Mouse (Mus musculus): Measurements from ENCODE around the gene Pink1. TPM values are rescaled to one million over a fixed set of nuclear protein-coding genes. Genes with fewer than 3 reads are reported as not detected.
A peak's percentile ranks its signal among the peaks of the same experiment; 100 is the strongest.

Gene Pink1
- polyA plus RNA-seq (2012; rRNA removed): 92.3 and 122 TPM in 2 replicates

- DNase-seq (ENCODE audit: low spot score): peak; percentile 89
Observed at GRCm38 (mm10) chr4:138326077-138326695, at the start of gene Pink1. Pink1 (minus strand) TSS chr4:138326307.

GRCm38 (mm10) chr4:138375117-138375516 is 49.0 kb upstream of the Pink1 start:
- DNase-seq (ENCODE audit: low spot score): no peak

GRCm38 (mm10) chr4:138370996-138371516 is 44.9 kb upstream of the Pink1 start:
- DNase-seq (ENCODE audit: low spot score): no peak

GRCm38 (mm10) chr4:138368498-138369260 is 42.6 kb upstream of the Pink1 start:
- no peak for DNase-seq (ENCODE audit: low spot score)

GRCm38 (mm10) chr4:138367641-138368497 is 41.8 kb upstream of the Pink1 start, which contains the start of gene Cda:
Cda (minus strand) TSS chr4:138367992.
- DNase-seq (ENCODE audit: low spot score): peak; percentile 54

GRCm38 (mm10) chr4:138366561-138366960 is 40.5 kb upstream of the Pink1 start:
- DNase-seq (ENCODE audit: low spot score): no peak

GRCm38 (mm10) chr4:138363511-138363910 is 37.4 kb upstream of the Pink1 start:
- no peak for DNase-seq (ENCODE audit: low spot score)

- DNase-seq (ENCODE audit: low spot score): no peak
Observed at GRCm38 (mm10) chr4:138362883-138363282, 36.8 kb upstream of the Pink1 start.

GRCm38 (mm10) chr4:138361370-138361821 is 35.3 kb upstream of the Pink1 start:
- no peak for DNase-seq (ENCODE audit: low spot score)

- no peak for DNase-seq (ENCODE audit: low spot score)
Observed at GRCm38 (mm10) chr4:138358176-138358575, 32.1 kb upstream of the Pink1 start.

GRCm38 (mm10) chr4:138356551-138356950 is 30.4 kb upstream of the Pink1 start:
- DNase-seq (ENCODE audit: low spot score): no peak

- DNase-seq (ENCODE audit: low spot score): peak; percentile 35
Observed at GRCm38 (mm10) chr4:138356141-138356540, 30.0 kb upstream of the Pink1 start.

GRCm38 (mm10) chr4:138355496-138355895 is 29.4 kb upstream of the Pink1 start:
- no peak for DNase-seq (ENCODE audit: low spot score)

GRCm38 (mm10) chr4:138353438-138354171 is 27.5 kb upstream of the Pink1 start:
- DNase-seq (ENCODE audit: low spot score): no peak

- DNase-seq (ENCODE audit: low spot score): no peak
Observed at GRCm38 (mm10) chr4:138352692-138353091, 26.6 kb upstream of the Pink1 start.

GRCm38 (mm10) chr4:138351821-138352220 is 25.7 kb upstream of the Pink1 start:
- no peak for DNase-seq (ENCODE audit: low spot score)

- DNase-seq (ENCODE audit: low spot score): no peak
Observed at GRCm38 (mm10) chr4:138348716-138349115, 22.6 kb upstream of the Pink1 start.

GRCm38 (mm10) chr4:138347280-138347679 is 21.2 kb upstream of the Pink1 start:
- no peak for DNase-seq (ENCODE audit: low spot score)

- DNase-seq (ENCODE audit: low spot score): no peak
Observed at GRCm38 (mm10) chr4:138344891-138345545, 18.9 kb upstream of the Pink1 start.

GRCm38 (mm10) chr4:138343341-138343837 is 17.3 kb upstream of the Pink1 start:
- no peak for DNase-seq (ENCODE audit: low spot score)
